Mouse (Mus musculus) lung, postnatal 14 days (tissue): ENCODE data around the gene Fubp1.

Experiments
- DNase-seq: peaks from one replicate; pipeline ENCODE4 v3.0.0; 2021

Gene Fubp1

GRCm38 (mm10) chr3:152209967-152210634 is at the start of gene Fubp1, which contains the start of gene Dnajb4:
Fubp1 (plus strand) TSS chr3:152210422.
Dnajb4 (minus strand) TSS chr3:152210302.
- DNase-seq: peak; percentile 100

GRCm38 (mm10) chr3:152160607-152161006 is 49.6 kb upstream of the Fubp1 start:
- DNase-seq: no peak

DNA sequence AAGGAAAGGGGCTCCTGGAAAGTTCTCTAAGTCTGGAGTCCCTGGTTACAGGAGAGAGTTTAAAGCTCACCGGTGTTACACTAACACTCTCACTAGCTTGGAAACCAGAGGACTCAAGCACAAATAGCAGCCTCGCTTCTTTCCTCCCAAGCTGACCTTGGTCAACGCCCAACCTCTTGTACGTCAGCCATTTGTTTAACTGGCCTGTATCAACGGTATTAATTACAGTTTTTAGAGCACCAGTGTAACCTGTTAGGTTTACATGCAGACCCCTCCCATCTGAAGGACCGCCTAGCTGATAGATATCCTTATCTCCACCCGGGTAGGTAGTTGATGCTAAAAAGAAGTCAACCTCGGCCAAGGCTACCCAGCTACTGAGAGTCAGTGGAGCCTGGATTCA is 46.9 kb upstream of the Fubp1 start:
- DNase-seq: no peak

DNA sequence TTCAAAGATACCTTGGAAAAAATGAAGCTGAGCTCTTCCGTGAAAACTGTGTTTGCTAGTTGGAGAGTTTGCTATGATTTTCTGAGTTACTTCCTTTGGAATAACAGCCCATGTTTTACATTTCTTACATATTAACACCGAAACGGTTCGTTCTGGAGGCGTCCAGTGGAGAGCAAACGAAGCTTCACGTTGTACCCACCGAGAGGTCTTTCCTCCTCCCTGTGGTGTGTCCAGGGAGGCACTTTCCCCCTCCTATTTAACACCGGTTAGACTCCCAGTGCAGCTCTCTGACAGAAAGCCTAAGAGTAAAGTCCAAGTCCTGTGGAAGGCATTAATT is 45.2 kb upstream of the Fubp1 start:
- no peak for DNase-seq

DNA sequence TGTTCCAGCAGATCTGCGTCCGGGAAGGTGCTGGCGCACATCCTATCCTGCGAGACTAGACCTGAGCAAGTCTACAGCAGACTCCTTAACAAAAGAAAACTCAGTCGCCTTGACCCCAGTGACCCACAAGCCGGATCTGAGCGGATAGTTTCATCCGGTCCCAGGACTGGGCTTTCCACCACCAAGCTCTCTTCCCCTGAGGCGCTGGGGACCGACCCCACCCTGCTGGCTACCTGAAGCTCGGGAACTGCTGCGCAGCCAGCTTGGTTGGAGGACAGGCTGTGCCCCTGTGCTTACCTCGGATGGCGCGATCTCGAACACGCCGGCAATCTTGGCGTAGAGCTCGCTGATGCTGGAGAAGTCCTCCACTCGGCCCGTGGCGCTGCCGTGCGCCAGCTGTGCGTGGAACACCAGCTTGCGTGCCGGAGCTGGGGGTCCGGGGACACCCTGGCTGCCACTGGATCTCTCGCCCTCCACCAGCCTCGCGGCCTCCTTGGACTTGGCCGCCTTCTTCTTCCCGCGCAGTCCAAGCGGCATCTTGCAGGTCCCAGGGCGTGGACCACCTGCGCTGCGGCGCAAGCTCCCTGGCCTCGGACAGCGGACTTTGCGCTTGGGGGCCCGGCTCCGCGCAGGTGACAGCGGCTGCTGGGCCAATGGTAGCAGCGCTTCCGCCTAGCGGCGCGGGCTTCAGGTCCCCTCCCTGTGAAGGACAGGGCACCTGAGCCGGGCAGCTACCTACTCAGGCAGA is 44.7 kb upstream of the Fubp1 start:
- DNase-seq: peak; percentile 60

DNA sequence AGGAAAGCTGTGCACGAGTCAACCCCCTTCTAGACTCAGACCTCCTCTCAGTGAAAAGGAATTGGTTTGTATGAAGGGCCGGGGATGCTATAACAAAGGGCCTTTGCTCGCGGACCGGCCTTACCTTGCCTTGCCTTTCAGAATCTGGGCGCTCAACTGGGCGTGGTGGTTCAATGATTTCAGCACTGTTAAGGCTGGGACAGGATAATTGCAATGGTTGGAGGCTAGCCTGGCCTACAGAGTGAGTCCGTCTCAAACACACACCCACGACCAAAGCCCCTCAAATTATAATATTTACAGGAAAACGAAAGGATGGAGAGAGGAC is 44.2 kb upstream of the Fubp1 start, which contains the start of gene Gipc2:
Gene Gipc2, minus strand, starts transcription at position 132 of the 325 bp plus-strand sequence.
- DNase-seq: no peak

- no peak for DNase-seq
These were observed 43.3 kb upstream of the Fubp1 start for GRCm38 (mm10) chr3:152166699-152167451.

GRCm38 (mm10) chr3:152168007-152168406 is 42.2 kb upstream of the Fubp1 start:
- DNase-seq: no peak

- no peak for DNase-seq
These were observed 39.8 kb upstream of the Fubp1 start for GRCm38 (mm10) chr3:152170407-152170806.

DNA sequence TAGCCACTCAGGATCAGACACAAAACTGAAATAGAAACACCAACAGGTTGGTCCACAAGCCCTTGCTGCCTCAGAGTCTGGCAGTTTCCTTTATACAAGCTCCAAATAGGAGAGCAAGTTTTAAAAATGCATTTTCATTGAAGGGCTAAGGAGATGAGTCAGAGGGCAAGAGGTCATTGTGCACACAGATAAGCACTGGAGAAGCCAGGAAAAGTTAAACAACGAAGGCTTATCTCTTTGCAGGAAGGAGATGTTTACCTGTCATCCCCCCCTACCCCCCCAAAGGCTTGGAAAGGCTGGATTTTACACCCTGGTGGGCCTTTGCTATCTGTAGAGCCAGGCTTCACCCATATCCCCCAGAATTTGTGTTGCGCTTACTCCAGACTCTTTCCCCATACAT is 39.0 kb upstream of the Fubp1 start:
- DNase-seq: no peak

GRCm38 (mm10) chr3:152171862-152172261 is 38.4 kb upstream of the Fubp1 start:
- no peak for DNase-seq

GRCm38 (mm10) chr3:152172322-152172935 is 37.8 kb upstream of the Fubp1 start:
- peak; percentile 55 for DNase-seq

- no peak for DNase-seq
These were observed 31.4 kb upstream of the Fubp1 start for GRCm38 (mm10) chr3:152178816-152179215.

- DNase-seq: no peak
These were observed 30.9 kb upstream of the Fubp1 start for GRCm38 (mm10) chr3:152179285-152179684.

DNA sequence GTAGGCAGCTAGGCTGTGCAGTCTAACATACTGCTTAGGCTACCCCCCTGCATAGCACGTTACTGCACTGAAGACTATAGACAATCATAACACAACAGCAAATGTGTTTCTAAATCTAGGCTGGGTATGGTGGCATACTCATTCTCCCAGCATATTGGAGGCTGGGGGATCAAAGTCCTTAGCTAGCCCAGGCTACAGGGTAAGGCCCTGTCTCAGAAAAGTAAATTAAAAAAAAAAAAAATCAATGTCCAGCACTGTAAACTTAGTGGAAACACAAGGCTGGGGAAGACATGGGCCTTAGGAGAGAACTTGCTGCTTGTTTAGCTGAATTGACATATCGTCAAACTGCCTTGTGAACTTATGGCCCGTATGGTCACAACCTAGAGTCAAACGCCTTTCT is 29.6 kb upstream of the Fubp1 start:
- no peak for DNase-seq

- no peak for DNase-seq
These were observed 26.7 kb upstream of the Fubp1 start for GRCm38 (mm10) chr3:152183522-152183921.

- DNase-seq: no peak
These were observed 24.1 kb upstream of the Fubp1 start for GRCm38 (mm10) chr3:152186106-152186505.

GRCm38 (mm10) chr3:152189306-152189705 is 20.9 kb upstream of the Fubp1 start:
- DNase-seq: no peak

DNA sequence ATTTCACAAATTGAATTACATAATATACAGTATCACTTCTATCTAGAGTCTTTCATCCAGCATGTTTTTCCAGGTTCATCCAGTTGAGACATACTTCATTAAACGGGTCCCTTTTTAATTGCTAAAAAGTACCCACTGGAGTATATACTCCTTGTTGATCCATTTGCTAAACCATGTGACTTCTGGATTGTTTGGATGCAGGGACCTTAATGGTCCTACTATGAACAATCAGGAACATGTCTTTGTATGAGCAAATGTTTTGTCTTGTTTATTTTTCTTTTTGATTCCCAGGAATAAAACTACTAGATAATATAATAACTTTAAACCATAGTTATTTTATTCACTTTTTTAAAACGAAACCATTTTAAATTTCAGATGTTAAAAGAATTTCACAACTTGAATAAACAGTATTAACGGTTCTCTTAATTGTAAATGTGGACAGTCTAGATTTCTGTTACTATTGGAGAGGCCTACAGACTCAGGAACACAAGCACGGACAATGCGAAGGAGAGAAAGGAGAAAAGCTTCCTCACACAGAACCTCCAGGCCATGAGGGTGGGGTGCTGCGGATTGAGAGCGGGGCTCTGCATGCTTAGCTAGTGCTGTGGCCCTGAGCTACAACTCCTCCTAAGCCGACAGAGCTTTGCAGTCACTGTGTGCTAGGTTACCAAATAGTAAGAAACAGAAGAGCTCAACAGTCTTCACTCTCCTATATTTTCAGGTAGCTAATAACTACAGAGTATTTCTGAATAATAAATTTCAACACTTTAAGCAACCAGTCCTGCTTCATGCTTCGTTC is 19.3 kb upstream of the Fubp1 start:
- no peak for DNase-seq

GRCm38 (mm10) chr3:152191791-152192237 is 18.4 kb upstream of the Fubp1 start:
- peak; percentile 75 for DNase-seq

- peak; percentile 17 for DNase-seq
These were observed 17.8 kb upstream of the Fubp1 start for GRCm38 (mm10) chr3:152192238-152192931.

- DNase-seq: no peak
These were observed 17.0 kb upstream of the Fubp1 start for GRCm38 (mm10) chr3:152193177-152193576.
